In genomic region chr16:45044844-45045243, GRCm38 (mm10) we compare ENCODE assay signal across 19 mouse cellular contexts. TPM values are rescaled to one million over a fixed set of nuclear protein-coding genes. Genes with fewer than 3 reads are reported as not detected.
DNase-seq lines count a peak whose midpoint lies in the region; ATAC-seq and TF ChIP-seq lines count a peak whose summit lies in the region.
"Had no signal": no experiment of that assay in that cellular context is flagged by ENCODE, and none has a peak within 500 bp of the region (broad histone marks: within the 10 kb centered on the region; RNA-seq: fewer than 3 reads in every experiment).

No protein-coding gene starts in this region.

- H3K27me3 ChIP-seq in forebrain, postnatal 0 days (ENCODE audit: insufficient read depth, low read length) = no peaks in the 10 kb centered on the region
- no peaks in the 10 kb centered on the region for H3K27me3 ChIP-seq in forebrain, embryonic 10.5 days (ENCODE audit: poor library complexity, severe bottlenecking)
- H3K27me3 ChIP-seq: forebrain, embryonic 13.5 days; midbrain, embryonic 13.5 days had no signal

- H3K9me3 ChIP-seq in forebrain, postnatal 0 days (ENCODE audit: low read length) = no peaks in the 10 kb centered on the region
- H3K9me3 ChIP-seq in forebrain, embryonic 10.5 days = no peaks in the 10 kb centered on the region
- H3K9me3 ChIP-seq: forebrain, embryonic 13.5 days; G1E; midbrain, embryonic 13.5 days had no signal

- no peak overlapping the region for H3K4me3 ChIP-seq in forebrain, postnatal 0 days (ENCODE audit: low read depth, low read length)
- no peak overlapping the region for H3K4me3 ChIP-seq in forebrain, embryonic 10.5 days
- H3K4me3 ChIP-seq: forebrain, embryonic 13.5 days; gastrocnemius, adult 2 months; midbrain, embryonic 13.5 days had no signal

- 51% methylated on average over 3 of the region's 3 CpGs for WGBS in forebrain, postnatal 0 days
- WGBS in forebrain, embryonic 10.5 days = 61% methylated on average over 3 of the region's 3 CpGs

- no peaks in the 10 kb centered on the region for H3K4me1 ChIP-seq in forebrain, postnatal 0 days (ENCODE audit: insufficient read depth)
- H3K4me1 ChIP-seq in forebrain, embryonic 10.5 days = no peaks in the 10 kb centered on the region
- H3K4me1 ChIP-seq: forebrain, embryonic 13.5 days; midbrain, embryonic 13.5 days had no signal

- H3K4me2 ChIP-seq in forebrain, postnatal 0 days (ENCODE audit: low read depth) = no peak overlapping the region
- H3K4me2 ChIP-seq: forebrain, embryonic 13.5 days; hindbrain, embryonic 14.5 days; midbrain, embryonic 13.5 days had no signal

- no peak for TF ChIP-seq CTCF in forebrain, postnatal 0 days (IDR thresholded peaks at IDR 0.05; ENCODE audit: low read depth)

- H3K9ac ChIP-seq in forebrain, postnatal 0 days = no peak overlapping the region
- H3K9ac ChIP-seq: forebrain, embryonic 13.5 days; hindbrain, embryonic 14.5 days; liver, embryonic 14.5 days; midbrain, embryonic 13.5 days had no signal

- DNase-seq in forebrain, postnatal 0 days = no peak
- no peak for DNase-seq in forebrain, embryonic 10.5 days (ENCODE audit: extremely low spot score, low spot score)
- DNase-seq in NIH3T3 (ENCODE audit: low read depth) = peak; percentile 27
- DNase-seq in induced T-regulatory cell, adult 2 months (ENCODE audit: low read depth) = peak; percentile 60
- no peak for DNase-seq in left cerebral cortex, adult 18-20 months (ENCODE audit: low spot score in 2 of 2)
- no peak for DNase-seq in adrenal gland, postnatal 14 days
- no peak for DNase-seq in layer of hippocampus, adult 9-11 months
- DNase-seq: adrenal gland, postnatal 36 days; gastrocnemius, adult 2 months; heart, postnatal 10 days; kidney, adult 11 months; kidney, postnatal 25 days; lung, postnatal 10 days had no signal

- no peak overlapping the region for H3K27ac ChIP-seq in forebrain, postnatal 0 days (ENCODE audit: low read depth, low read length)
- H3K27ac ChIP-seq in forebrain, embryonic 10.5 days = no peak overlapping the region
- H3K27ac ChIP-seq: forebrain, embryonic 13.5 days; gastrocnemius, adult 2 months; hindbrain, embryonic 14.5 days; liver, embryonic 14.5 days; midbrain, embryonic 13.5 days had no signal

- no peaks in the 10 kb centered on the region for H3K36me3 ChIP-seq in forebrain, postnatal 0 days (ENCODE audit: insufficient read depth)
- H3K36me3 ChIP-seq in forebrain, embryonic 10.5 days (replicated peaks) = no peaks in the 10 kb centered on the region
- H3K36me3 ChIP-seq: G1E; midbrain, embryonic 13.5 days had no signal

- ATAC-seq in forebrain, postnatal 0 days = peak; percentile 27; the same call in 1 of the 2 replicates
- ATAC-seq in neutrophil, adult 5-6 weeks (ENCODE audit: extremely low read depth, insufficient number of reproducible peaks, low FRiP score, poor library complexity, severe bottlenecking) = 0 out of 2 replicates have a peak, but pooled peaks have one; percentile 9
- ATAC-seq: forebrain, embryonic 13.5 days; midbrain, embryonic 13.5 days had no signal

RNA-seq across cellular contexts. Expression of gene Ccdc80, which starts 48.4 kb away (rescaled TPM):
- total RNA-seq in forebrain, postnatal 0 days (2014; rRNA removed) = 11.5 and 15.9 TPM in 2 replicates
- 19.5 and 22.4 TPM in 2 replicates for polyA plus RNA-seq in forebrain, postnatal 0 days (2015; fragmentation: Nextera tagmentation; extraction: Ambion mirVana)
- 11.7 and 14.0 TPM in 2 replicates for polyA plus RNA-seq in forebrain, embryonic 10.5 days (2016; fragmentation: Nextera tagmentation; extraction: Ambion mirVana)
- total RNA-seq in neutrophil, adult 5-6 weeks (2017) = 7.6 and 14.0 TPM in 2 replicates
- 1 to 10 TPM; 5.2 to 5.8 TPM for total RNA-seq in left cerebral cortex, adult 18-20 months (2021)
- total RNA-seq in adrenal gland, postnatal 14 days (2021) = 46.9 and 47.7 TPM in 2 replicates
- polyA plus RNA-seq: G1E had no signal

Comparison
In these comparisons a context has a peak if more than half of its experiments do, and no peak if none do; other contexts are left out.
1. DNase-seq: peak in NIH3T3 (single experiment) and induced T-regulatory cell, adult 2 months (single experiment); none in forebrain, postnatal 0 days (single experiment), forebrain, embryonic 10.5 days (single experiment), left cerebral cortex, adult 18-20 months (0 of 2), adrenal gland, postnatal 14 days (single experiment) and layer of hippocampus, adult 9-11 months (single experiment).